Mouse (Mus musculus) liver, embryonic 14.5 days (tissue): ENCODE results near the gene Cmip.

Source experiments
- CTCF ChIP-seq: IDR thresholded peaks from 2 replicates; pipeline ENCODE4 v1.5.1; 2016; ENCODE audit warnings: antibody characterized with exemption, low read depth, control low read depth
- EP300 ChIP-seq: IDR thresholded peaks from 2 replicates; pipeline ENCODE4 v1.6.1; 2016; ENCODE audit warnings: antibody characterized with exemption, low read depth

DNA sequence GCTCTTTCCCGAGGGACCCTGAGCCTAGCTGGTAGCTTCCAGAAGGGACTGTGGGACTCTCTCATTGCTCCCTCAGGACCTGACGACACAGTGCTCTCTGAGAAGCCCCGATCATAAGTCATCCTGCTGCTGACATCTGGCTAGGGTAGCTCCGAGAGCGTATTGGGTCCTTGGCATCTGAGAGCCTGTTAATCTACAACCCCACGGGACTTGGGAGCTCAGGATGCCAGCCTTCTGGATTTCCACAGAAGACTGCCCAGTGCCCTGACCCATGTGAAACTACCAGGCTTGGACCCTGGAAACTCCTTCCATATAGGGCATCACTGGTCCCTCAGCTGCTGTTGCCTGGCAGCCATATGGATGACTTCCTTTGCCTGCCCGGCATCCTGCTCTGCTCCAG, 43.3 kb downstream of the Cmip start:
- TF ChIP-seq CTCF, result no peak
- no peak for TF ChIP-seq EP300
